Mouse (Mus musculus) heart, adult 2 months (tissue): ENCODE measurements around the gene Icam1.

ENCODE experiments used
- CTCF ChIP-seq: fragments of 200-600 bp; IDR thresholded peaks from 2 replicates; pipeline ENCODE4 v1.8.1; 2022; ENCODE audit warnings: antibody characterized with exemption, mild to moderate bottlenecking, moderate library complexity
- POLR2A ChIP-seq: fragments of 200-500 bp; IDR thresholded peaks from 2 replicates; pipeline ENCODE4 v1.6.1; 2011; ENCODE audit warnings: mild to moderate bottlenecking, low read depth, low read length, control low read depth; ENCODE audit not compliant: insufficient read depth

GRCm38 (mm10) chr9:21062928-21063327 is 47.1 kb downstream of the Icam1 start:
- TF ChIP-seq CTCF (no peak), POLR2A (no peak)
